Mouse (Mus musculus) cerebellum, adult 2 months (tissue): ENCODE data around the gene Rassf1. TPM values are rescaled to one million over a fixed set of nuclear protein-coding genes. Genes with fewer than 3 reads are reported as not detected.

Experiments
- DNase-seq, 2 experiments: peaks; one replicate each; pipeline ENCODE4 v3.0.0; 2021
- H3K27ac ChIP-seq: fragments of 200-500 bp; 2 replicates; pipeline ENCODE4 v1.5.1; 2012; ENCODE audit warnings: low read length, control low read depth, inconsistent platforms; ENCODE audit not compliant: insufficient read depth
- H3K27me3 ChIP-seq: fragments of 200-500 bp; 2 replicates; pipeline ENCODE4 v1.6.1; 2012; ENCODE audit warnings: inconsistent platforms, mild to moderate bottlenecking, low read length, moderate library complexity; ENCODE audit not compliant: control insufficient read depth, insufficient read depth
- H3K4me1 ChIP-seq: fragments of 200-500 bp; 2 replicates; pipeline ENCODE4 v1.6.1; 2011; ENCODE audit warnings: low read length; ENCODE audit not compliant: control insufficient read depth, insufficient read depth
- H3K4me3 ChIP-seq: fragments of 200-500 bp; replicated peaks from 2 replicates; pipeline ENCODE3; 2011; ENCODE audit warnings: mild to moderate bottlenecking, low read depth, low read length, control low read depth; ENCODE audit not compliant: insufficient read depth
- CTCF ChIP-seq: fragments of 200-500 bp; IDR thresholded peaks from 2 replicates; pipeline ENCODE4 v1.5.1; 2011; ENCODE audit warnings: low read depth, mild to moderate bottlenecking, control low read depth, low read length, moderate library complexity, borderline replicate concordance; ENCODE audit not compliant: insufficient read depth
- POLR2A ChIP-seq: fragments of 200-500 bp; IDR thresholded peaks from 2 replicates; pipeline ENCODE4 v1.6.1; 2011; ENCODE audit warnings: low read length, control low read depth, borderline replicate concordance; ENCODE audit not compliant: insufficient read depth
- WGBS: fragments of 180-500 bp; shearing (Covaris S2); methylation state at CpG from one replicate; pipeline ENCODE4 v1.1.7; 2018; 5-methylcytosine and 5-hydroxymethylcytosine counted together
- polyA plus RNA-seq: library from polyadenylated mRNA; depleted of rRNA; stranded (reverse); fragments of >200 nt; gene quantifications from 2 replicates; pipeline ENCODE4 v1.2.3, GENCODE M21; 2012

Rassf1 gene
- polyA plus RNA-seq, 1 experiment: 32.3 TPM

- Histone ChIP-seq H3K27ac (no peak overlapping the region), H3K4me1 (no peaks in the 10 kb centered on the region; the same call in none of the 2 replicates), H3K27me3 (no peaks in the 10 kb centered on the region), H3K4me3 (no peak overlapping the region)
- no peak for TF ChIP-seq CTCF
- no peak for TF ChIP-seq POLR2A
- DNase-seq: no peak
- WGBS: 84% methylated on average over 5 of the region's 5 CpGs
Measured at GRCm38 (mm10) chr9:107547957-107548356, 3.4 kb upstream of the Rassf1 start.

DNA sequence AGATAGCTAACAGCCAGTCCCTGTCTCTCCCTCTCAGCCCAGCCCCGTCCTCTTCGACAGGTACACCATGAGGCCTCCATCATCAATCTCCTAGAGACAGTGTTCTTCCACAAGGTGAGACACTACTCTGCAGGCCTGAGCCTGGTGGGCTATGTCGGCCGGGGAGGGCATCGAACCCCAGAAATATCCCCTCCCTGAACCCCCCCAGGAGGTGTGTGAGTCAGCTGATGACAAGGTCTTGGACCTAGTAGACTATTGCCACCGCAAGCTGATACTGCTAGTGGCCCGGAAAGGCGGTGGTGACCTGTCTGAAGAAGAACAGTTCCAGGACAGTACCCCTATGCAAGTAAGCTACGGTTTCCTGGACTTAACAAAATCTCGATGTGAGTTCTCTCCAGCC lies 2.5 kb upstream of the Rassf1 start:
- Histone ChIP-seq H3K27ac (no peak overlapping the region), H3K4me3 (no peak overlapping the region), H3K27me3 (no peaks in the 10 kb centered on the region), H3K4me1 (no peaks in the 10 kb centered on the region; the same call in 1 of the 2 replicates)
- DNase-seq: no peak
- no peak for TF ChIP-seq CTCF
- no peak for TF ChIP-seq POLR2A
- WGBS: 92% methylated on average over 10 of the region's 10 CpGs

- H3K4me3 ChIP-seq: no peak overlapping the region
- 86% methylated on average over 20 of the region's 20 CpGs for WGBS
- H3K27me3 ChIP-seq: no peaks in the 10 kb centered on the region
- H3K27ac ChIP-seq: no peak overlapping the region
- H3K4me1 ChIP-seq: no peaks in the 10 kb centered on the region; the same call in 1 of the 2 replicates
- DNase-seq: no peak
- TF ChIP-seq CTCF (no peak), POLR2A (no peak)
Measured at GRCm38 (mm10) chr9:107549297-107550074, 1.9 kb upstream of the Rassf1 start.

GRCm38 (mm10) chr9:107550491-107551116 lies 751 bp upstream of the Rassf1 start:
- Histone ChIP-seq H3K27me3 (no peaks in the 10 kb centered on the region), H3K4me1 (no peaks in the 10 kb centered on the region; the same call in 1 of the 2 replicates), H3K4me3 (no peak overlapping the region), H3K27ac (no peak overlapping the region)
- no peak for TF ChIP-seq CTCF
- no peak for TF ChIP-seq POLR2A
- 69% methylated on average over 23 of the region's 23 CpGs for WGBS
- DNase-seq: no peak

DNA sequence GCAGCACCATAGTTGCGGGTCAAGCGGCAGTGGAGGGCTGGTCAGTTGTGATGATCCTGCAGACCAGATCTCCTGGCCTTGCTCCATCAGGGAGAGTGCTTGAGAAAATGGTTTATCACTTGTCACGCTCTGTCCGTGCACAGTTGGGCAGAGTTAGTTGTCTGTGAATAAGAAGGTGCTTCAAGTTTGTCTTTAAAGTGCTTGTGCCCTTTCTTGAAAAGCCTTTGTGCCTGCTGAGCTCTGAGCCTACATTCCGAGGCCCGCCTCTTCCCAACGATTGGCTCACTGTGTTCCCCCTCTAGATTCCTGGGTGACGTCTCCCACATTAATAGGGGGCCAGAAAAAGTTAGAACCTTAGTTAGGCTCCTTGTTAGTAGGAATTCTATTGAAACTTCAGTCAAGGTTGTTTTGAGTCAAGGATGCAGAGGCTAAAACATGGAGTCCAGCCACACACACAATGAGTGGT lies 568 bp downstream of the Rassf1 start:
- H3K4me1 ChIP-seq: peaks cover 3% of the 10 kb centered on the region; the same call in 1 of the 2 replicates
- no peak overlapping the region for H3K4me3 ChIP-seq
- no peak for TF ChIP-seq CTCF
- no peak for TF ChIP-seq POLR2A
- no peaks in the 10 kb centered on the region for H3K27me3 ChIP-seq
- 66% methylated on average over 8 of the region's 8 CpGs for whole genome bisulfite sequencing
- no peak overlapping the region for H3K27ac ChIP-seq
- no peak for DNase-seq

DNA sequence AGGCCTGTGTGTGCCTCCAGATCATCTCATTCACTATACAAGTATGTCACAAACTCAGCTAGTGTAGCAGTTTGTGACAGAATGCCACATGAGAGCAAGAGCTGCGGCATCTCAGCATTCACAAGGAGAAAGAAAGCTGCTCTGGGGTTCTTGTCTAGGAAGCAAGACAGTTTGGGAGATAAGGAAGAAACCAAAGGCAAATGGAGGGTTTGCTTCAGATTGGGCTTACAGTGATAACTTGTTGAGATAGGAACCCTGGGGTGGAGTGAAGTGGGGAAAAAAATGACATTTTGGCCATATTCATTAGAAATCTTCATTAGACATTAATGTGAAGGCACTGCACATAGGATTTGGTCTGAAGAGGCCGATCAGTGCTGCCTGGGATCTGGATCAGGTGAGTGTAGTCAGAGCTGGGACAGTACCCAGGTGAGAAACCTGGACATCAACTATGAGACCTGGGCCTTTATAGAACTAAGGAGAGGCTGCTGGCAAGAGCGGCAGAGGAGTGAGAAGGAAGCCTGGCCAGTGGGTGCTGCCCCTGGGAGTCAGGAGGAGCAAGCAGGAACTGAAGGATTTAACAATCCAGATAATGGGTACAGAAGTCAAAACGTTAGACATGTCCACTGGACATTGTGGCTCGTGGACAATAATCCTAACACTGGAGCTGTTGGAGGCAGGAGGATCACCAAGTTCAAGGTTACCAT lies 1.5 kb downstream of the Rassf1 start:
- Histone ChIP-seq H3K27ac (no peak overlapping the region), H3K4me1 (peaks cover 3% of the 10 kb centered on the region; the same call in 1 of the 2 replicates), H3K4me3 (no peak overlapping the region), H3K27me3 (no peaks in the 10 kb centered on the region)
- no peak for TF ChIP-seq POLR2A
- TF ChIP-seq CTCF: no peak
- DNase-seq: no peak
- WGBS: 89% methylated on average over 5 of the region's 5 CpGs

- peak in 1 of 2 experiments; percentile 62 for DNase-seq
- Histone ChIP-seq H3K4me1 (peaks cover 3% of the 10 kb centered on the region; the same call in 1 of the 2 replicates), H3K27me3 (no peaks in the 10 kb centered on the region), H3K27ac (0 out of 2 replicates have a peak overlapping the region, but pooled peaks have one; percentile 4), H3K4me3 (peak overlapping the region; percentile 62)
- WGBS: 14% methylated on average over 37 of the region's 37 CpGs
- TF ChIP-seq POLR2A (no peak), CTCF (no peak)
Measured at GRCm38 (mm10) chr9:107553541-107554318, 2.4 kb downstream of the Rassf1 start.
